In the genomic region with DNA sequence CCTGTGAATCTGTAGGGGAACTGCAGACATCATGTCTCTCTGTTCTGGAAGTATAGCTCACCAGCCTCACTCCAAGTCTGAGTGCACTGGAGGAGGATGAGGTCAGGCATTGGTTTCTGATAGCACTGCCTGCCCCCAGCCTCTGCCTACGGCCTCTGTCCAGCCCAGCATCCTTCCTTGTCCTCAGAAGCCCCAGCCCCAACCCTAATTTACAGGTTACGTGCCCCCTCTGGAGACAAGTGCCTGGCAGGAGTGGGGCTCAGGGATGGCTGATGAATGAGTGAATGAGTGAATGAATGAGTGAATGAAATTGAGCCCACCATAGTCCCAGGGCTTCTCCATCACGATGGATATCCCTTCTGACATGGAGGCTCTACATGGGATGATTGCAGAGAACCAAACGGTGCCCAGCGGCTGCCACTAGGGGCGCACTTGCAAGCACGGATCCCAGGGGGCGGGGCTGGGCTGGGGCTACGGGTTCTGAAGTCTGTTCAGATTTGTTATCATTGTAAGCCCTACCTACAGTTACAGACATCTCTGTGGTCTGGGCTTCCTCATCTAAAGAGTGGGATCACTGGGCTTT, we compare ENCODE assay signal across 9 mouse cellular contexts. TPM values are rescaled to one million over a fixed set of nuclear protein-coding genes. Genes with fewer than 3 reads are reported as not detected.
DNase-seq lines count a peak whose midpoint lies in the region; ATAC-seq and TF ChIP-seq lines count a peak whose summit lies in the region.
"Had no signal": no experiment of that assay in that cellular context is flagged by ENCODE, and none has a peak within 500 bp of the region (broad histone marks: within the 10 kb centered on the region; RNA-seq: fewer than 3 reads in every experiment).

No protein-coding gene starts in this region.

- no peak overlapping the region for H3K9ac ChIP-seq in ES-Bruce4 (ENCODE audit: low read depth, poor library complexity, severe bottlenecking)
- H3K9ac ChIP-seq in hindbrain, embryonic 12.5 days: 0 out of 2 replicates have a peak overlapping the region, but pooled peaks have one; percentile 9
- no peak overlapping the region for H3K9ac ChIP-seq in midbrain, embryonic 12.5 days (replicated peaks)
- H3K9ac ChIP-seq: liver, embryonic 15.5 days had no signal

- H3K9me3 ChIP-seq in ES-Bruce4 (replicated peaks; ENCODE audit: control insufficient read depth, insufficient read depth, low read length, poor library complexity, severe bottlenecking): no peaks in the 10 kb centered on the region
- 0 out of 2 replicates have a peak, but pooled peaks cover 4% of the 10 kb centered on the region for H3K9me3 ChIP-seq in hindbrain, embryonic 12.5 days (replicated peaks)
- peaks cover 4% of the 10 kb centered on the region for H3K9me3 ChIP-seq in midbrain, embryonic 12.5 days
- H3K9me3 ChIP-seq: liver, embryonic 15.5 days had no signal

- no peak overlapping the region for H3K4me2 ChIP-seq in hindbrain, embryonic 12.5 days (replicated peaks)
- H3K4me2 ChIP-seq in midbrain, embryonic 12.5 days (replicated peaks): no peak overlapping the region
- H3K4me2 ChIP-seq: liver, embryonic 15.5 days had no signal

- WGBS in hindbrain, embryonic 12.5 days: 39% methylated on average over 9 of the region's 9 CpGs
- 28% methylated on average over 9 of the region's 9 CpGs for WGBS in midbrain, embryonic 12.5 days

- TF ChIP-seq POLR2A in ES-Bruce4 (IDR thresholded peaks at IDR 0.05; ENCODE audit: insufficient read depth, low read length): no peak

- DNase-seq in kidney, adult 9 months: peak; percentile 22
- DNase-seq in kidney, adult 18-20 months: no peak
- peak; percentile 47 for DNase-seq in adrenal gland, postnatal 25 days
- peak; percentile 31 to 74 for DNase-seq in thymus, postnatal 10 days (ENCODE audit: low spot score in 2 of 2)
- no peak for DNase-seq in frontal cortex, postnatal 25 days (ENCODE audit: low spot score in 2 of 2)

- no peak for TF ChIP-seq EP300 in ES-Bruce4 (IDR thresholded peaks at IDR 0.05; ENCODE audit: insufficient read depth, low read depth, low read length)

- peak; percentile 86 for TF ChIP-seq CTCF in ES-Bruce4 (IDR thresholded peaks at IDR 0.05; ENCODE audit: low read depth, low read length)

- no peaks in the 10 kb centered on the region for H3K27me3 ChIP-seq in ES-Bruce4 (ENCODE audit: control insufficient read depth, insufficient read depth, low read length, poor library complexity, severe bottlenecking)
- peaks cover 3% of the 10 kb centered on the region for H3K27me3 ChIP-seq in hindbrain, embryonic 12.5 days
- peaks cover 28% of the 10 kb centered on the region for H3K27me3 ChIP-seq in midbrain, embryonic 12.5 days

- ATAC-seq in hindbrain, embryonic 12.5 days (ENCODE audit: low FRiP score): no peak
- ATAC-seq in midbrain, embryonic 12.5 days (ENCODE audit: low FRiP score, low read depth): no peak

- no peak overlapping the region for H3K4me3 ChIP-seq in ES-Bruce4 (ENCODE audit: low read depth, low read length)
- H3K4me3 ChIP-seq in hindbrain, embryonic 12.5 days: no peak overlapping the region
- H3K4me3 ChIP-seq in midbrain, embryonic 12.5 days: no peak overlapping the region
- H3K4me3 ChIP-seq: liver, embryonic 15.5 days had no signal

- no peaks in the 10 kb centered on the region for H3K4me1 ChIP-seq in ES-Bruce4 (ENCODE audit: control insufficient read depth, insufficient read depth, low read length)
- H3K4me1 ChIP-seq in hindbrain, embryonic 12.5 days: peaks cover 18% of the 10 kb centered on the region
- peaks cover 17% of the 10 kb centered on the region for H3K4me1 ChIP-seq in midbrain, embryonic 12.5 days
- H3K4me1 ChIP-seq: liver, embryonic 15.5 days had no signal

- no peak overlapping the region for H3K27ac ChIP-seq in ES-Bruce4 (ENCODE audit: insufficient read depth, low read length)
- peak overlapping the region; percentile 69 for H3K27ac ChIP-seq in hindbrain, embryonic 12.5 days
- H3K27ac ChIP-seq in midbrain, embryonic 12.5 days (replicated peaks): peak overlapping the region; percentile 75
- H3K27ac ChIP-seq: liver, embryonic 15.5 days had no signal

- H3K36me3 ChIP-seq in ES-Bruce4 (ENCODE audit: control insufficient read depth, insufficient read depth, low read length, poor library complexity, severe bottlenecking): no peaks in the 10 kb centered on the region
- H3K36me3 ChIP-seq in hindbrain, embryonic 12.5 days: no peaks in the 10 kb centered on the region
- H3K36me3 ChIP-seq in midbrain, embryonic 12.5 days: no peaks in the 10 kb centered on the region
- H3K36me3 ChIP-seq: liver, embryonic 15.5 days had no signal

RNA-seq across cellular contexts. Expression of gene Lmx1b, which starts 49.7 kb away (rescaled TPM):
- 0.46 and 0.58 TPM in 2 replicates for polyA plus RNA-seq in ES-Bruce4 (2011; ENCODE audit: insufficient read depth, insufficient read length, low read depth, missing spikeins)
- 0.15 TPM in 1 of 2 replicates, not detected in the other for total RNA-seq in adrenal gland, postnatal 25 days (2021)
- polyA plus RNA-seq in hindbrain, embryonic 12.5 days (2016; fragmentation: Nextera tagmentation; extraction: Ambion mirVana): 5.0 and 5.6 TPM in 2 replicates
- polyA plus RNA-seq in midbrain, embryonic 12.5 days (2016; fragmentation: Nextera tagmentation; extraction: Ambion mirVana): 2.3 and 2.8 TPM in 2 replicates
- polyA plus RNA-seq: liver, embryonic 15.5 days had no signal

Comparison
In these comparisons a context has a peak if more than half of its experiments do, and no peak if none do; other contexts are left out.
1. DNase-seq: peak in kidney, adult 9 months (single experiment), adrenal gland, postnatal 25 days (single experiment) and thymus, postnatal 10 days (2 of 2); none in kidney, adult 18-20 months (single experiment) and frontal cortex, postnatal 25 days (0 of 2).